Mouse (Mus musculus): ENCODE results near the gene Rab24. TPM values are rescaled to one million over a fixed set of nuclear protein-coding genes. Genes with fewer than 3 reads are reported as not detected.
A peak's percentile ranks its signal among the peaks of the same experiment; 100 is the strongest.

Rab24 gene
- polyA plus RNA-seq, 1 experiment from 2014 or later: 109 TPM

GRCm38 (mm10) chr13:55327633-55328032 is 5.9 kb upstream of the Rab24 start:
- ATAC-seq (ENCODE audit: insufficient number of reproducible peaks, insufficient read depth, low FRiP score, low TSS enrichment, low read depth): no peak

DNA sequence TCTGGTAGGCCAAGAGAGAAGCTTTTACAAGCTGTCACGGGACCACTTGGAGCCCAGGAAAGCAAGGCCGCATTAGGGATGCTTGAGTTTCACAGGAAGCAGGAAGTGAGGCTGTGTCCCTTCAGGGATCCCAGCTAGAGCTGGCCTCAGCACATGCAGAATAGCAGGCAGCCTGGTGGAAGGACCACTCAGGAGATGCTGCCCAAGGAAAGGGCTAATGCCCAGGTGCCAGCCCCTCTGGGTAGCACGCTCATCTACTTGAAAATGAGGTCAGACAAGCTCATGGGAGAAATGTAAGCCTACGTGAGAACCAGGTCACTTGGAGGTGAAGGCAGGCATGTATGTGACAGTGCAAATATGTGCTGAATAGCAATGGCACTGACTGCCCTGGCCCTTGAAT is 5.4 kb upstream of the Rab24 start:
- peaks cover 46% of the 10 kb centered on the region for H3K4me1 ChIP-seq (replicated peaks)
- 57% methylated on average over 4 of the region's 4 CpGs for WGBS
- H3K4me2 ChIP-seq: no peak overlapping the region

More at GRCm38 (mm10) chr13:55327633-55328032, 5.9 kb upstream of the Rab24 start:
- peak overlapping the region; percentile 75; the same call in 1 of the 2 replicates for H3K9ac ChIP-seq (replicated peaks)
- H3K9me3 ChIP-seq: no peaks in the 10 kb centered on the region
- H3K27me3 ChIP-seq: no peaks in the 10 kb centered on the region
- peak overlapping the region; percentile 72 for H3K4me3 ChIP-seq (replicated peaks)
- H3K36me3 ChIP-seq: peaks cover 38% of the 10 kb centered on the region
- H3K27ac ChIP-seq: no peak overlapping the region
- 50% methylated on average over 8 of the region's 8 CpGs for WGBS
- H3K4me1 ChIP-seq (replicated peaks): peaks cover 45% of the 10 kb centered on the region
- peak overlapping the region; percentile 90 for H3K4me2 ChIP-seq

GRCm38 (mm10) chr13:55325596-55325995 is 3.9 kb upstream of the Rab24 start:
- H3K4me3 ChIP-seq (replicated peaks): 0 out of 2 replicates have a peak overlapping the region, but pooled peaks have one; percentile 1
- 83% methylated on average over 11 of the region's 11 CpGs for WGBS
- peaks cover 49% of the 10 kb centered on the region for H3K4me1 ChIP-seq (replicated peaks)

More for the DNA sequence above, 5.4 kb upstream of the Rab24 start:
- peaks cover 38% of the 10 kb centered on the region for H3K36me3 ChIP-seq
- no peaks in the 10 kb centered on the region for H3K27me3 ChIP-seq
- H3K4me3 ChIP-seq (replicated peaks): no peak overlapping the region
- H3K27ac ChIP-seq: no peak overlapping the region
- ATAC-seq (ENCODE audit: insufficient number of reproducible peaks, insufficient read depth, low FRiP score, low TSS enrichment, low read depth): no peak
- no peak overlapping the region for H3K9ac ChIP-seq (replicated peaks)
- H3K9me3 ChIP-seq: no peaks in the 10 kb centered on the region

DNA sequence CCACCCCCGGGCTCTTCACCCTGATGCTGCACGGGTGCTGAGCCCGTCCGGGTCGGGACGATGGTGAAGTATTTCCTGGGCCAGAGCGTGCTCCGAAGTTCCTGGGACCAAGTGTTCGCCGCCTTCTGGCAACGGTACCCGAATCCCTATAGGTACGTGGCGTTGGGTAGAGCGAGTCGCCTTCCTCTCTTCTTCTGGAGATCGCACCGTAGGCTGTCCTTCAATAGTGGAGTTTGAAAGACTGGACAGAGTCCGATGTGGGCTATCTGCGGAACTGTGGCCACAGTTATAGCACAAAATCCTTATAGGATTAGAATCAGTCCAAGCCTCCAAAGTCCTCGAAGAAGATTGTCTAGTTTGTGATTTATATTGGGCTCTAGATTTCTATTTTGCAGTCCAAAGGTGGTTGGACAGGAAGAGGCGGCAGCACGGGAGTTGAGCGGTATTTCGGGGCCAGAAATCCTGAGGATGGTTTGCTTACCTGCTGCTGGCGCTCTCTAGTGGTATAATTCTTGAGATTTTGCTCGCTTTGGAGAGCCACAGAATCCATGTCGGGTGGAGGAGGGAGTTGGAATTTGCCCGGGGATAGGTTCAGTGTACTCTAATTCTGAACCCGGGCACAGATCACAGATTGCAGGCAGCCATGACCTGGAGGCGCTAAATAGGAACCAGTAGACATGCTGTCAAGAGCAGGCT is 532 bp upstream of the Rab24 start:
- peak overlapping the region; percentile 85 for H3K27ac ChIP-seq
- peaks cover 33% of the 10 kb centered on the region for H3K4me1 ChIP-seq (replicated peaks)
- H3K4me3 ChIP-seq (replicated peaks): peak overlapping the region; percentile 91
- no peak for ATAC-seq (ENCODE audit: insufficient number of reproducible peaks, insufficient read depth, low FRiP score, low TSS enrichment, low read depth)
- H3K27me3 ChIP-seq: no peaks in the 10 kb centered on the region
- peak overlapping the region; percentile 94 for H3K4me2 ChIP-seq
- H3K36me3 ChIP-seq: peaks cover 69% of the 10 kb centered on the region
- WGBS: 1% methylated on average over 31 of the region's 31 CpGs
- H3K9me3 ChIP-seq: no peaks in the 10 kb centered on the region
- H3K9ac ChIP-seq (replicated peaks): peak overlapping the region; percentile 95

More at GRCm38 (mm10) chr13:55325596-55325995, 3.9 kb upstream of the Rab24 start:
- H3K9ac ChIP-seq (replicated peaks): no peak overlapping the region
- no peak overlapping the region for H3K4me2 ChIP-seq
- no peak for ATAC-seq (ENCODE audit: insufficient number of reproducible peaks, insufficient read depth, low FRiP score, low TSS enrichment, low read depth)
- peaks cover 40% of the 10 kb centered on the region for H3K36me3 ChIP-seq
- no peaks in the 10 kb centered on the region for H3K27me3 ChIP-seq
- no peaks in the 10 kb centered on the region for H3K9me3 ChIP-seq
- H3K27ac ChIP-seq: no peak overlapping the region

DNA sequence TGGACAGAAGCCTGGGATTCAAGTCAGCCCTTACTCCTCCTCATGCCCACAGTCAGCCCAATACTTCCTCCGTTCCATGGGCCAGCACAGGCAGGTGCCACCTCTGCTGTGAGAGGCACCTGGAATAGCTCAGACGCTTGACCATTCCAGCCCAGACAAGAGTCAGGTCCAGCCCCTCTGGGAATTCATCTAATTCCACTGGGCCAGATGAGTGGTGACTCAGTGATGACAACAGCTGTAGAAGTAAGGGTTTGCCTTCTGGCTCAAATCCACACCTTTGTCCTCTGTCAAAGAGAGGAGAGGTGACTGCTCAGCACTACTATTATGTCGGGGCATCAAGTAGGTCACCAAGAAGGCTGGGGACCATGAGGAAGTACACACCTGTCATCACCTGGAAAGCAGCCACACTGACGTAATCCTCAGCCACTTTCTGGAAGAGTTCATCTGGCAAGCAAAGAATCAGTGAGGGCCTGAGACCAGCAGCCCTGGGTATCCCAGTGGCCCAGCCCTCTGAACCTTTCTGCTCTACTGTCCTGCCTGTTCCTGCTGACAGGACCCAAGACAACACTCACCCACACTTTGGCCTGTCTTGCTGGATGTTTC is 1.7 kb downstream of the Rab24 start, which contains the start of gene Prelid1:
TSS of gene Prelid1 (plus strand) at position 570 of the 603 bp plus-strand sequence.
- Histone ChIP-seq H3K27me3 (no peaks in the 10 kb centered on the region), H3K9ac (replicated peaks) (peak within 1 kb of the TSS; percentile 95), H3K27ac (peak within 1 kb of the TSS; percentile 85), H3K4me1 (replicated peaks) (peaks cover 32% of the 10 kb centered on the region), H3K9me3 (no peaks in the 10 kb centered on the region), H3K4me3 (replicated peaks) (peak within 1 kb of the TSS; percentile 91), H3K4me2 (peak within 1 kb of the TSS; percentile 94), H3K36me3 (peaks cover 75% of the 10 kb centered on the region)
- 86% methylated on average over 4 of the region's 4 CpGs for WGBS
- no peak for ATAC-seq (ENCODE audit: insufficient number of reproducible peaks, insufficient read depth, low FRiP score, low TSS enrichment, low read depth)

- Histone ChIP-seq H3K9ac (replicated peaks) (no peak overlapping the region), H3K36me3 (peaks cover 76% of the 10 kb centered on the region), H3K4me1 (replicated peaks) (peaks cover 25% of the 10 kb centered on the region), H3K9me3 (no peaks in the 10 kb centered on the region), H3K4me2 (no peak overlapping the region), H3K4me3 (replicated peaks) (no peak overlapping the region), H3K27me3 (no peaks in the 10 kb centered on the region), H3K27ac (no peak overlapping the region)
- WGBS: 78% methylated on average over 3 of the region's 3 CpGs
- ATAC-seq (ENCODE audit: insufficient number of reproducible peaks, insufficient read depth, low FRiP score, low TSS enrichment, low read depth): no peak
Observed at GRCm38 (mm10) chr13:55318351-55318750, 3.4 kb downstream of the Rab24 start.

GRCm38 (mm10) chr13:55314891-55315412 is 6.8 kb downstream of the Rab24 start:
- H3K36me3 ChIP-seq: peaks cover 95% of the 10 kb centered on the region

GRCm38 (mm10) chr13:55313051-55313450 is 8.7 kb downstream of the Rab24 start:
- no peak overlapping the region for H3K27ac ChIP-seq
- H3K4me3 ChIP-seq (replicated peaks): no peak overlapping the region
- no peak for ATAC-seq (ENCODE audit: insufficient number of reproducible peaks, insufficient read depth, low FRiP score, low TSS enrichment, low read depth)
- H3K4me1 ChIP-seq (replicated peaks): no peaks in the 10 kb centered on the region
- H3K36me3 ChIP-seq: peaks cover 98% of the 10 kb centered on the region
- no peaks in the 10 kb centered on the region for H3K27me3 ChIP-seq
- H3K4me2 ChIP-seq: no peak overlapping the region
- WGBS: 93% methylated on average over 9 of the region's 9 CpGs
- no peak overlapping the region for H3K9ac ChIP-seq (replicated peaks)
- no peaks in the 10 kb centered on the region for H3K9me3 ChIP-seq

More at GRCm38 (mm10) chr13:55314891-55315412, 6.8 kb downstream of the Rab24 start:
- no peaks in the 10 kb centered on the region for H3K9me3 ChIP-seq
- no peak overlapping the region for H3K4me3 ChIP-seq (replicated peaks)
- no peak overlapping the region for H3K4me2 ChIP-seq
- peaks cover 3% of the 10 kb centered on the region; the same call in 1 of the 2 replicates for H3K4me1 ChIP-seq (replicated peaks)
- no peaks in the 10 kb centered on the region for H3K27me3 ChIP-seq
- no peak overlapping the region for H3K27ac ChIP-seq
- H3K9ac ChIP-seq (replicated peaks): no peak overlapping the region
- WGBS: 79% methylated on average over 2 of the region's 2 CpGs
- no peak for ATAC-seq (ENCODE audit: insufficient number of reproducible peaks, insufficient read depth, low FRiP score, low TSS enrichment, low read depth)

DNA sequence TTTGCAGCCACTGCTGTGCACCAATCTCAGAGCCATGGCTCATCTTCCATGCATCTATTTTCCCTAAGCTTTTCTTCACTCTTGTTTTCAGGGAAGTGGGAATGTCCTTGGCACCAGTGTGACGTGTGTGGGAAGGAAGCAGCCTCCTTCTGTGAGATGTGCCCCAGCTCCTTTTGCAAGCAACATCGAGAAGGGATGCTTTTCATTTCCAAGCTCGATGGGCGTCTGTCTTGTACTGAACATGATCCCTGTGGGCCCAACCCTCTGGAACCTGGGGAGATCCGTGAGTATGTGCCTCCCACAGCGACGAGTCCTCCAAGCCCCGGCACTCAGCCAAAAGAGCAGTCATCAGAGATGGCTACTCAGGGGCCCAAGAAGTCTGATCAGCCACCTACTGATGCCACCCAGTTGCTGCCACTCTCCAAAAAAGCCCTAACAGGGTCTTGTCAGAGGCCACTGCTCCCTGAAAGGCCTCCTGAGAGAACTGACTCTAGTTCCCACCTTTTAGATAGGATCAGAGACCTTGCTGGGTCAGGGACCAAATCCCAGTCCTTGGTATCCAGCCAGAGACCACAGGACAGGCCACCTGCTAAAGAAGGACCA is 9.6 kb downstream of the Rab24 start:
- H3K27ac ChIP-seq: no peak overlapping the region
- H3K27me3 ChIP-seq: no peaks in the 10 kb centered on the region
- H3K9ac ChIP-seq (replicated peaks): no peak overlapping the region
- H3K9me3 ChIP-seq: no peaks in the 10 kb centered on the region
- 93% methylated on average over 8 of the region's 8 CpGs for WGBS
- ATAC-seq (ENCODE audit: insufficient number of reproducible peaks, insufficient read depth, low FRiP score, low TSS enrichment, low read depth): no peak
- no peak overlapping the region for H3K4me3 ChIP-seq (replicated peaks)
- H3K36me3 ChIP-seq: peaks cover 98% of the 10 kb centered on the region
- H3K4me1 ChIP-seq (replicated peaks): no peaks in the 10 kb centered on the region
- no peak overlapping the region for H3K4me2 ChIP-seq

DNA sequence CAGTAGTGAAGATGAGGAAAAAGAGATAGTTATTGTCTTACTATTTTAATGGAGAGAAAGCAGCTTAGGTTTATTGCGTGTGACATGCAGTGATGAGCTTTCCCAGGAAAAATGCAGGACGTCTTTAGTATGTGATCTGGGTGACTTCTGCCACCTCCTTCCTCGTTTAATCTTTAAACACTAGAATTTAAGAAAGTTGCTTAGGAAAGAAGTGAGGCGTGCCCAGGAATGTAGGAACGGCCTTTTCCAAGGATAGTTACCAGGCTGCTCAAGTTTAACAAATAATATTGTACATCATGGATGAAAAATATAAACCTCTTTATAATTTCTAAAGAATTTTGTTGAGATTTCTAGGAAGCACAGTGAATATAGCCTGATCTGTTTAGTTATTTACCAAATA is 20.8 kb downstream of the Rab24 start:
- no peak for ATAC-seq (ENCODE audit: insufficient number of reproducible peaks, insufficient read depth, low FRiP score, low TSS enrichment, low read depth)
- Histone ChIP-seq H3K4me1 (replicated peaks) (no peaks in the 10 kb centered on the region), H3K36me3 (peaks cover 95% of the 10 kb centered on the region), H3K9ac (replicated peaks) (no peak overlapping the region), H3K4me3 (replicated peaks) (no peak overlapping the region), H3K27me3 (no peaks in the 10 kb centered on the region), H3K9me3 (no peaks in the 10 kb centered on the region), H3K4me2 (no peak overlapping the region), H3K27ac (no peak overlapping the region)
- WGBS: 90% methylated on average over 5 of the region's 5 CpGs

DNA sequence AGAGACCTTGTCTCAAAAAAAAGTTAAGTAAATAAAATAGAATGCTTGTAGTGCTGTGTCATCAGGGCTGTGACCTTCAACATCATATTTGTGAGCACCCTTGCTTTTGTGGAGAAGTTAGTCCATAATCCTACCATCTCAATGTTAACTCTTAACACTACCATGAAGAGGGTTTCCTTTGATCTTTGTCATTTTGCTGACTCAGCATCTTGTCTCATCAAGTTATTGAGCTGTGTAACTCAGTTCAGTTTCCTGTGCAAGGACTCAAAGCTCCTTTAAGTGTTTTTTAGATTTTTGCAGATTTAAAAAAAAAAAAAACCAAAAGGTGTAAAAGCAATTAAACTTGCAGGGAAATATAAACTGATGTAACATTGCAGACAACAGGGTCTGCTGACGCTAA is 25.0 kb downstream of the Rab24 start:
- 88% methylated on average over 1 of the region's 1 CpGs for WGBS
- Histone ChIP-seq H3K4me2 (no peak overlapping the region), H3K4me3 (replicated peaks) (no peak overlapping the region), H3K27me3 (no peaks in the 10 kb centered on the region), H3K4me1 (replicated peaks) (no peaks in the 10 kb centered on the region), H3K36me3 (peaks cover 94% of the 10 kb centered on the region), H3K9me3 (no peaks in the 10 kb centered on the region), H3K27ac (no peak overlapping the region), H3K9ac (replicated peaks) (no peak overlapping the region)
- ATAC-seq (ENCODE audit: insufficient number of reproducible peaks, insufficient read depth, low FRiP score, low TSS enrichment, low read depth): no peak

Data from limb, embryonic 12.5 days (tissue).